Mouse (Mus musculus) retina, embryonic 14.5 days (tissue): ENCODE results near the gene Wdr6.

Source experiments
- DNase-seq: peaks from one replicate; pipeline ENCODE4 v3.0.0-alpha.2; 2015; ENCODE audit warnings: low spot score

Wdr6 gene

DNA sequence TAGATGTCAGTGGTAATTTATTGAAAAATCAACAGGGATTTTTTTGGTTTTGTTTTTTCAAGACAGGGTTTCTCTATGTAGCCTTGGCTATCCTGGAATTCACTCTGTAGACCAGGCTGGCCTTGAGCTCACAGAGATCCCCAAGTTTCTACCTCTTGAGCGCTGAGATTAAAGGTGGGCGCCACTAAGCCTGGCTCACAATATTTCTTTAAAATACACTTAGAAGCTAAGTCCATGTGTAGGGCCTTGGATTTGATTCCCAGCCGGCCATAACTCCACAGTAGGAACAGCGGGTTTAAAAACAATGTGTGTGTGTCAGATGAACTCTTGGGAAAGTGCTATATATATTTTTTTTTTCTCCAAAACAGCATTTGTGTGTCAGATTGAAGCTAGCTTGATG lies 55.2 kb downstream of the Wdr6 start:
- no peak for DNase-seq
